Mouse (Mus musculus): Measurements from ENCODE around the gene Cyp19a1. TPM values are rescaled to one million over a fixed set of nuclear protein-coding genes. Genes with fewer than 3 reads are reported as not detected.

Gene Cyp19a1
- polyA plus RNA-seq, 2 experiments from 2014 or later = not detected

DNA sequence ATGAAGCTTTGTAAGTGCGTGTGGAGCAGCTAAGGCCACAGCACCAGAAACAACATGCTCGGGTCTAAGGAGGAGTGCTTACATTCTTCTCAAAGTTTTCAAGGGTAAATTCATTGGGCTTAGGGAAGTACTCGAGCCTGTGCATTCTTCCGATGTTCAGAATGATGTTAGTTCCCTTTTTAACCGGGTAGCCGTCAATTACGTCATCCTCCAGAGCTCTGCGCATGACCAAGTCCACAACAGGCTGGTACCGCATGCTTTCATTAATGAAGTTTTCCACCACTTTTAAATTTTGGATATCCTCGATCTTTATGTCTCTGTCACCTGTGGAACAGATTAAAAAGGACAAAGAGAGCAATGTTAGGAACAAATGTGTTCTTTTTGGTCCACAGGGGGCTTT is 99.5 kb downstream of the Cyp19a1 start:
- ATAC-seq = no peak

DNA sequence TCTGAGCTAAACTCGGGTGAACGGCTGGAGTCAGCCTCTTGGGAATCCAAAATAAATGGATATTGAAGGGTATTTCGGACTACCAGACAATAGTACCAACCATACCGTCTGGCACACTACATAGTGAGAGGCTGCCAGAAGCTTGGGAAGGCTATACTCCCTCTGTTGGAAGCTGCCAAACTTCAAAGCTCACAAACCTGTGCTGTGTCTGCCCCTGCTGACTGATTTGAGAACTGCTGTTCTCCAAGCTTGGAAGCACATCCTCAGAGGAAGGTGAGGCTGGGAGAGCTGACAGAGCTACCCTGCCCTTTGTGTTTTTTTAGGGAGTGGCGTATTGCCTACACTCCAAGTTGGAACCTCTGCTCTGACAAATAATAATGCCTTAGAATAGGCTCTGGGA is 104.8 kb downstream of the Cyp19a1 start:
- no peak for ATAC-seq

DNA sequence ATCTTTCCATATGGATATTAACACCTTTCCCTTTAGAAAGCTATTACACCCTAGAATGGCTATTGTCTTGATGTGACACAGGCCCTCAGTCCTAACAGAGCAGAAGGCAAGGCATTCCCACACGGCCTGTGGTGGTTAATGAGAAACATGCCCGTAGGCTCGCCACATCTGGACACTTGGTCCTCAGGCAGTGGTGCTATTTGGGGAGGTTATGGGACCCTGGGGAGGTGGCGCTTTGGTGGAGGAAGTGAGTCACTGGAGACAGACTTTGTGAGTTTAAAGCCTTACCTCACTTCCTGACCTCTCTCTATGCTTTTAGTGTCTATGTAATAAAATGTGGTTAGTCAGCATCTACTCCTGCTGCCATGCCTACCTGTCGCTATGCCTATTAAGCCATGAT is 114.2 kb downstream of the Cyp19a1 start:
- no peak for ATAC-seq

DNA sequence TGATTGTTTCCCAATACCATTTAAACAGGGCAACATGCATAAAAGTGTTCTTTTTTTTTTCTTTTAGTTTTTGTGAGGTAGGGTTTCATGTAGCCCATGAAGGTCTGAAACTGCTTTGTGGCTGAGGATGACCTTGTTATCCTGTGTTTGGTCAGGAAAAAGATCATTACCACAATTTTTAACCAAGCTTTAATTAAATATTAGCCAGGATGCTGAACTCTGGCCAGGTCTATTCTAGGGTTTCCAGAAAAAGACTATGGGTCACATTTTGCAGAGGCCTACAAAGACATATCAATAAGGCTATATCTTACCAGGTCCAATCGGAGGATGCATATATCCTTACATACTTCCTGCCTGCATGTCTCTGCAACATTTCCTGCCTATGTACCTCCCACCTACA is 128.7 kb downstream of the Cyp19a1 start:
- ATAC-seq = no peak

Other genes starting within 250 kb of the Cyp19a1 start
- not detected for gene Tnfaip8l3, start 199.7 kb downstream of the Cyp19a1 start, polyA plus RNA-seq (2017; shearing (Covaris generic))
- gene Gldn, start 18.4 kb upstream of the Cyp19a1 start, polyA plus RNA-seq (2017; shearing (Covaris generic)) = under 1 TPM in 1 of 2 experiments, not detected in 1; 0.09 TPM
- under 1 TPM in 1 of 2 experiments, not detected in 1; 0.83 TPM for gene Dmxl2, start 233.5 kb upstream of the Cyp19a1 start, polyA plus RNA-seq (2017; shearing (Covaris generic))

Measured in activated CD4-positive, CD25-positive, alpha-beta regulatory T cell, adult 4 months (primary cell).